Mouse (Mus musculus): ENCODE data around the gene Atp8a1.

The Atp8a1 gene

GRCm38 (mm10) chr5:67633138-67633782 lies 214.0 kb downstream of the Atp8a1 start:
- no peak for DNase-seq (ENCODE audit: low spot score in 2 of 2)

GRCm38 (mm10) chr5:67631261-67631660 lies 216.0 kb downstream of the Atp8a1 start:
- DNase-seq (ENCODE audit: low spot score in 2 of 2): no peak

GRCm38 (mm10) chr5:67629861-67630260 lies 217.4 kb downstream of the Atp8a1 start:
- no peak for DNase-seq (ENCODE audit: low spot score in 2 of 2)

- DNase-seq (ENCODE audit: low spot score in 2 of 2): no peak
These were observed 217.8 kb downstream of the Atp8a1 start for GRCm38 (mm10) chr5:67629440-67629839.

GRCm38 (mm10) chr5:67628180-67628940 lies 218.9 kb downstream of the Atp8a1 start:
- DNase-seq (ENCODE audit: low spot score in 2 of 2): no peak

- DNase-seq (ENCODE audit: low spot score in 2 of 2): no peak
These were observed 226.0 kb downstream of the Atp8a1 start for GRCm38 (mm10) chr5:67621230-67621629.

GRCm38 (mm10) chr5:67609520-67609837 lies 237.8 kb downstream of the Atp8a1 start:
- DNase-seq (ENCODE audit: low spot score in 2 of 2): no peak

- no peak for DNase-seq (ENCODE audit: low spot score in 2 of 2)
These were observed 238.3 kb downstream of the Atp8a1 start for GRCm38 (mm10) chr5:67608674-67609519.

- peak in 1 of 2 experiments; percentile 24 for DNase-seq (ENCODE audit: low spot score in 2 of 2)
These were observed 239.2 kb downstream of the Atp8a1 start, which contains the start of gene Shisa3 for GRCm38 (mm10) chr5:67607804-67608673. Shisa3 (plus strand) TSS chr5:67607882.

- DNase-seq (ENCODE audit: low spot score in 2 of 2): peak in 1 of 2 experiments; percentile 21
These were observed 240.1 kb downstream of the Atp8a1 start for GRCm38 (mm10) chr5:67606916-67607803.

GRCm38 (mm10) chr5:67605951-67606350 lies 241.3 kb downstream of the Atp8a1 start:
- DNase-seq (ENCODE audit: low spot score in 2 of 2): no peak

GRCm38 (mm10) chr5:67599935-67600334 lies 247.3 kb downstream of the Atp8a1 start:
- DNase-seq (ENCODE audit: low spot score in 2 of 2): no peak

- DNase-seq (ENCODE audit: low spot score in 2 of 2): no peak
These were observed 251.6 kb downstream of the Atp8a1 start for GRCm38 (mm10) chr5:67595629-67596028.

GRCm38 (mm10) chr5:67595070-67595469 lies 252.2 kb downstream of the Atp8a1 start:
- no peak for DNase-seq (ENCODE audit: low spot score in 2 of 2)

GRCm38 (mm10) chr5:67579725-67580633 lies 267.3 kb downstream of the Atp8a1 start:
- DNase-seq (ENCODE audit: low spot score in 2 of 2): no peak

- no peak for DNase-seq (ENCODE audit: low spot score in 2 of 2)
These were observed 271.5 kb downstream of the Atp8a1 start for GRCm38 (mm10) chr5:67575705-67576104.

- no peak for DNase-seq (ENCODE audit: low spot score in 2 of 2)
These were observed 273.2 kb downstream of the Atp8a1 start for GRCm38 (mm10) chr5:67574039-67574438.

GRCm38 (mm10) chr5:67572552-67573155 lies 274.6 kb downstream of the Atp8a1 start:
- DNase-seq (ENCODE audit: low spot score in 2 of 2): no peak

Data from heart, adult 9 months (tissue).